Mouse (Mus musculus) E14TG2a.4 (cell line): ENCODE measurements around the gene Rin2.

Experiments
- CTCF ChIP-seq: conservative IDR thresholded peaks from 2 replicates; pipeline ENCODE4 v1.5.1; 2014; ENCODE audit warnings: low read length
- POU5F1 ChIP-seq: IDR thresholded peaks from 2 replicates; pipeline ENCODE4 v1.6.1; 2014; ENCODE audit warnings: low read length, borderline replicate concordance

GRCm38 (mm10) chr2:145880887-145881747 is 206.1 kb downstream of the Rin2 start:
- TF ChIP-seq CTCF (no peak), POU5F1 (no peak)
